Mouse (Mus musculus) liver, postnatal 0 days (tissue): ENCODE measurements around the gene Pus7l. TPM values are rescaled to one million over a fixed set of nuclear protein-coding genes. Genes with fewer than 3 reads are reported as not detected.

Experiments used
- ATAC-seq: fragments of 200-750 bp; cut with Nextera tagmentation; 2 replicates; pipeline ENCODE4 v1.8.0; 2017; ENCODE audit warnings: mild to moderate bottlenecking, moderate library complexity
- DNase-seq: peaks from one replicate; pipeline ENCODE4 v3.0.0-alpha.2; 2016
- H3K27ac ChIP-seq: fragments of 300-500 bp; sonication (generic); 2 replicates; pipeline ENCODE4 v1.5.1; 2014; ENCODE audit warnings: antibody characterized with exemption, moderate library complexity, mild to moderate bottlenecking, low read depth
- H3K27me3 ChIP-seq: fragments of 300-500 bp; sonication (generic); 2 replicates; pipeline ENCODE4 v1.6.1; 2014; ENCODE audit warnings: low read length, control low read depth, mixed read lengths; ENCODE audit not compliant: insufficient read depth
- H3K36me3 ChIP-seq: fragments of 300-500 bp; sonication (generic); replicated peaks from 2 replicates; pipeline ENCODE4 v1.6.1; 2014; ENCODE audit warnings: mild to moderate bottlenecking, control low read depth, low read length, moderate library complexity, mixed read lengths; ENCODE audit not compliant: insufficient read depth
- H3K4me1 ChIP-seq: fragments of 300-500 bp; sonication (generic); 2 replicates; pipeline ENCODE4 v1.6.1; 2014; ENCODE audit warnings: antibody characterized with exemption, mild to moderate bottlenecking, control low read depth; ENCODE audit not compliant: insufficient read depth
- H3K4me2 ChIP-seq: fragments of 300-500 bp; sonication (generic); 2 replicates; pipeline ENCODE4 v1.6.1; 2014; ENCODE audit warnings: low read depth, mild to moderate bottlenecking, low read length, moderate library complexity, mixed read lengths
- H3K4me3 ChIP-seq: fragments of 300-500 bp; sonication (generic); 2 replicates; pipeline ENCODE4 v1.5.1; 2014; ENCODE audit warnings: low read depth, low read length
- H3K9ac ChIP-seq: fragments of 300-500 bp; sonication (generic); replicated peaks from 2 replicates; pipeline ENCODE4 v1.6.1; 2014; ENCODE audit warnings: mild to moderate bottlenecking, moderate library complexity
- H3K9me3 ChIP-seq: fragments of 300-500 bp; sonication (generic); 2 replicates; pipeline ENCODE4 v1.6.1; 2016; ENCODE audit warnings: mild to moderate bottlenecking, control low read depth, low read length, mixed read lengths
- CTCF ChIP-seq: sonication (generic); IDR thresholded peaks from 2 replicates; pipeline ENCODE4 v1.5.1; 2016; ENCODE audit warnings: antibody characterized with exemption, low read depth
- EP300 ChIP-seq: IDR thresholded peaks from 2 replicates; pipeline ENCODE4 v1.6.1; 2016; ENCODE audit warnings: antibody characterized with exemption, low read depth, mild to moderate bottlenecking
- WGBS: fragments of 180-500 bp; shearing (Covaris S2); extraction: QIAGEN DNeasy Blood & Tissue Kit; methylation state at CpG from one replicate; pipeline ENCODE4 v1.1.7; 2014; ENCODE audit not compliant: insufficient replicate concordance; 5-methylcytosine and 5-hydroxymethylcytosine counted together
- polyA plus RNA-seq: library from polyadenylated mRNA; unstranded; fragments of >200 nt; fragmentation: Nextera tagmentation; extraction: Ambion mirVana; gene quantifications from 2 replicates; pipeline ENCODE4 v1.2.1, GENCODE M21; 2015

Pus7l gene
- polyA plus RNA-seq, 1 experiment from 2014 or later, result 2.0 TPM

DNA sequence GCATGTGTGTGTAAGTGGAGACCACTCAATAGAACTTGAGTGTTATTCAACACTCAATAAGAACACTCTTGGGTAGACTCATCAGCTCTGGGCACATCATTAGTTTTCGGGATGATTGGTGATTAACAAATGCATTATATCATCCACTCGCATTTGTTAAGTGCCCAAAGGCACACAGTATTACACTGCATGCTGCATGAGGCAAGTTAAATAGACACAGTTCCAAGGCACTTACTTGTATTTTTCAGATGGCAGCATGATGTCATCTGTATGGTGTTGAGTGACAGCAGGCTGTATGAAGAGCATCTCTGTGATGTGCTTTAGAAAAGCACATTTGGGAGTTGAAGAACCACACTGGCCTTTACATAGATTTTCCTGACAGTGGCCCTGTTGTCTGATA, 60.8 kb downstream of the Pus7l start:
- Histone ChIP-seq H3K4me1 (no peaks in the 10 kb centered on the region), H3K27me3 (no peaks in the 10 kb centered on the region), H3K4me3 (no peak overlapping the region), H3K27ac (no peak overlapping the region), H3K9ac (no peak overlapping the region), H3K9me3 (no peaks in the 10 kb centered on the region), H3K4me2 (no peak overlapping the region), H3K36me3 (no peaks in the 10 kb centered on the region)
- WGBS, result 78% methylated on average over 2 of the region's 2 CpGs
- ATAC-seq (no peak), DNase-seq (no peak)
- TF ChIP-seq EP300 (no peak), CTCF (no peak)

DNA sequence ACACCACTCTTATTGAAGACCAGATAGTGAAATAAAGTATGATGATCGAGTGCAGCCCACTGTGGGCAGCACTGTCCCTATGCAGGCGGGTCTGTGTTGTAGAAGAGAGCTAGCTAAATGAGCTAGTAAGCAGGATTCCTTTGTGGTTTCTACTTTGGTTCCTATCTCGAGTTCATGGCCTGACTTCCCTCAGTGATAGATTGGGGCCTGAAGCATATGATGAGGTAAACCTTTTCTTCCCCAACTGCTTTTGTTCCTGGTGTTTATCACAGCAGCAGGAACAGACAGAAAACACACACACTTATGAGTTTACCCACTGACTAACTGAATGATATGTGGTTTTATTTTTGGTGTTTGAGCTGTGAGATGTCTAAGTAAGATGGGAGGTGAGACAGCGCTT, 62.6 kb downstream of the Pus7l start:
- no peak overlapping the region for H3K27ac ChIP-seq
- no peaks in the 10 kb centered on the region for H3K27me3 ChIP-seq
- DNase-seq (no peak), ATAC-seq (no peak)
- no peak overlapping the region for H3K4me3 ChIP-seq
- H3K9me3 ChIP-seq, result no peaks in the 10 kb centered on the region
- TF ChIP-seq CTCF, result no peak
- H3K4me1 ChIP-seq, result no peaks in the 10 kb centered on the region
- 58% methylated on average over 4 of the region's 4 CpGs for WGBS
- no peaks in the 10 kb centered on the region for H3K36me3 ChIP-seq
- no peak overlapping the region for H3K9ac ChIP-seq
- H3K4me2 ChIP-seq, result no peak overlapping the region

DNA sequence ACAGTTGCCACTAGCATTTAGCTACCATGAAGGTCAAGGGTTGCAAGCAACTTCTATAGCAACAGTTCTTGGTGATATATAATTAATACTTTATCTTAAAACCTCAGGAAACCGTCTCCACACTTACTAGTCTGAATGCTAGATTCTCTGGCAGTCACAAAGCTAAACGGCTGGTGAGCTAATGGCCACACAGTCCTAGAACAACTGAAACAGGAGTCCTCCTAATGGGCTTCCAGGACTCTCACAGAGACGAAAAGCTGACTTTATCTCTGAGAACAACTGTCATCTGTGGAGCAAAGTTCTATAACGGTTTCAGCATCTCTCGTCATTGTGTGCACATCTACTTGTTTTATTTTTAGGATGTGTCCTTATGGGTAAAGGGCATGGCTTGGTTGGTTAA, 63.1 kb downstream of the Pus7l start:
- Histone ChIP-seq H3K36me3 (no peaks in the 10 kb centered on the region), H3K9me3 (no peaks in the 10 kb centered on the region), H3K4me3 (no peak overlapping the region), H3K27me3 (no peaks in the 10 kb centered on the region), H3K4me2 (no peak overlapping the region), H3K27ac (no peak overlapping the region), H3K4me1 (no peaks in the 10 kb centered on the region), H3K9ac (no peak overlapping the region)
- ATAC-seq (no peak), DNase-seq (no peak)
- TF ChIP-seq CTCF (no peak), EP300 (no peak)
- WGBS, result 51% methylated on average over 5 of the region's 5 CpGs

DNA sequence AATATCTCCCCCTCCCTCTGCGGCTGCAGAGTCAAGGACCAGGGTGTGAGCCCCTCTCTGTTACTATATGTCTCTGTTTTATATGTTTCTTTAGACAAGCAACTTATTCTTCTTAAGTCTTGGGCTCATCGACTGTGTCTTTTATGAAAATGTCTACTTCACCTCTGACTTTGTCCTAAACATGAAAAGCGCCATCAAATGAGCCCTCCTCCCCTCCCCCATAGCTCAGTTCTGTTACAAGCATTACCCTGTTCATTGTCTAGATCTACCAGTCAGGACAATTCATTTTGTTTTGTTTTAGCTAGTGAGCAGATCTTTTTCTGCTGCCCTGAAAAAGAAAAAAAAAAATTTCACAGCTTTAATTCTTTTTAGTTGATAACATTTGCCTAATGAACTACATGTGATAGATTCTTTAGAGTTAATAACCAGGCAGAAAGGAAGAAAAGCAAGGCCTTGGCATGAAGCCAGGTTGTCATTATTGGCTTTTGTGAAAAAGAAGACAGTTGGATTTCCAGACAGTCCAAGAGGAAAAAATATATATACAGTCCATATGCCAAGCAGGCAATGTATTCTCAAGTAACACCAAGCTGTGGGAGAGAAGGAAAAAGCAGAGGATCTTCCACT, 63.7 kb downstream of the Pus7l start:
- Histone ChIP-seq H3K4me2 (no peak overlapping the region), H3K4me3 (no peak overlapping the region), H3K36me3 (no peaks in the 10 kb centered on the region), H3K9ac (no peak overlapping the region), H3K4me1 (no peaks in the 10 kb centered on the region), H3K27me3 (no peaks in the 10 kb centered on the region), H3K9me3 (no peaks in the 10 kb centered on the region), H3K27ac (no peak overlapping the region)
- TF ChIP-seq CTCF, result no peak
- no peak for TF ChIP-seq EP300
- DNase-seq (no peak), ATAC-seq (no peak)
- WGBS, result 66% methylated on average over 3 of the region's 3 CpGs

DNA sequence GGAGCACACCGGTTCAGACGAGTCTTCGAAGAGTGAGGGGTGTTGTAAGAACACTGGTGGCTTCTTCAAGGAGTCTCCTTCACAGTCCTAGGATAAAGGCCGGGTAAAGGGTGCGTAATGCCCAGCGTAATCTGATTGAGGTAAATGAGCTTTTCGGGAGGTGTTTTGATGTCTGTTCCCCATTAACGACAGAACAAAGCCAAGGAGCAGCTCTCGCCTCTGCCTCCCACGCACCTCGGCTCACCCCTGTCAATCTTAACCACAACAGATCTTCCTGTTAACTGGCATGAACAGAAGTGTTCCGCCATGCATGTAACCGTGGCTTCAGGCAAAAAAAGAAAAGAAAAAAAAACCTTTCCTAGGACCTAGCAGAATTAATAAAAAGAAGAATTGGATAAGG, 64.6 kb downstream of the Pus7l start:
- Histone ChIP-seq H3K4me2 (no peak overlapping the region), H3K27me3 (no peaks in the 10 kb centered on the region), H3K9me3 (no peaks in the 10 kb centered on the region), H3K9ac (no peak overlapping the region), H3K4me1 (no peaks in the 10 kb centered on the region), H3K27ac (no peak overlapping the region), H3K36me3 (no peaks in the 10 kb centered on the region), H3K4me3 (no peak overlapping the region)
- DNase-seq, result no peak
- ATAC-seq, result no peak
- 30% methylated on average over 13 of the region's 13 CpGs for WGBS
- no peak for TF ChIP-seq CTCF
- no peak for TF ChIP-seq EP300

DNA sequence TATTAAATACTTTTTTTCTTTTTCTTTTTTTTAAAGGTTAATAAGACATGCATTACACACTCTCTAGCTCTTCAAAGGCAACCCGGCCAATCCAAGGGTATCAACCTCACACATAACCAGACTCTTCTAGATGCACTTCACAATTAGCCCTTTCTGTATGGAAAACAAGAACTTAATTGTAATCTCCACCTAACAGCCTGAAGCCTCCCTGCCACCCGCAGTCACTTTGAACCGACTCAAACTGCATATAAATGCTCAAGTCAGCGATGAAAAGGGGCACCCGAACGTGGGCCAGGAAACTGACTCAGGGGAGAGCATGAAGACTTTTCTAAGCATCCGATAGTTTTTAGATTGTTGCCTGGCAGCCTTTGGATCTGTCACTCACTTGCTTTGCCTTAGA, 66.1 kb downstream of the Pus7l start:
- H3K4me3 ChIP-seq, result no peak overlapping the region
- no peak overlapping the region for H3K4me2 ChIP-seq
- H3K27ac ChIP-seq, result no peak overlapping the region
- no peak for ATAC-seq
- DNase-seq, result no peak
- no peak for TF ChIP-seq EP300
- no peak for TF ChIP-seq CTCF
- WGBS, result 68% methylated on average over 7 of the region's 7 CpGs
- no peaks in the 10 kb centered on the region for H3K4me1 ChIP-seq
- H3K9me3 ChIP-seq, result no peaks in the 10 kb centered on the region
- H3K36me3 ChIP-seq, result no peaks in the 10 kb centered on the region
- no peaks in the 10 kb centered on the region for H3K27me3 ChIP-seq
- no peak overlapping the region for H3K9ac ChIP-seq

DNA sequence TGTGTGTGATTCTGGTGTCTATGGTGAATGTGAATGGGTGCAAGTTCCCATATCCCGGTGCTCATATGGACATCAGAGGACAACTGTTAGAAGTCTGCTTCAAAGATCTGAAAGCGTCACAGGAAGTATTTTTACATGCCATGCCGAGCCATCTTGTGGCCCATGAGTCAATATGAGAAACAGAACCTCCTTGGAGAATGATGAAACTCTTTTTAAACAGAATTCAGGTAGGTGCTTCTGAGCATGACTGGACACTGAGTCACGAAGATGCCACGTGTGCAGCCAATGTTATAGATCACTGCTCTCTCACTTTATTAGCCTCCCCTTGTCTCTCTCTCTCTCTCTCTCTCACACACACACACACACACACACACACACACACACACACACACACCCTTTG, 67.4 kb downstream of the Pus7l start:
- Histone ChIP-seq H3K9ac (no peak overlapping the region), H3K27ac (no peak overlapping the region), H3K36me3 (no peaks in the 10 kb centered on the region), H3K4me1 (no peaks in the 10 kb centered on the region), H3K4me3 (no peak overlapping the region), H3K9me3 (no peaks in the 10 kb centered on the region), H3K4me2 (no peak overlapping the region), H3K27me3 (no peaks in the 10 kb centered on the region)
- 82% methylated on average over 5 of the region's 5 CpGs for WGBS
- ATAC-seq (no peak), DNase-seq (no peak)
- TF ChIP-seq EP300 (no peak), CTCF (no peak)

Other genes with a start within 250 kb of the Pus7l start
- 0.02 TPM in 1 of 2 replicates, not detected in the other for gene Adamts20, start 78.1 kb downstream of the Pus7l start, polyA plus RNA-seq
- 5.0 and 5.6 TPM in 2 replicates for gene Irak4, start 96 bp upstream of the Pus7l start, polyA plus RNA-seq
- gene Twf1, start 46.3 kb upstream of the Pus7l start, polyA plus RNA-seq, result 30.7 and 31.2 TPM in 2 replicates
- gene Tmem117, start 85.7 kb upstream of the Pus7l start, polyA plus RNA-seq, result 0.24 TPM in 1 of 2 replicates, not detected in the other